Mouse (Mus musculus): ENCODE data around the gene Bbs1. TPM values are rescaled to one million over a fixed set of nuclear protein-coding genes. Genes with fewer than 3 reads are reported as not detected.

Bbs1 gene
- polyA plus RNA-seq, 1 experiment from 2014 or later: 5.2 TPM

DNA sequence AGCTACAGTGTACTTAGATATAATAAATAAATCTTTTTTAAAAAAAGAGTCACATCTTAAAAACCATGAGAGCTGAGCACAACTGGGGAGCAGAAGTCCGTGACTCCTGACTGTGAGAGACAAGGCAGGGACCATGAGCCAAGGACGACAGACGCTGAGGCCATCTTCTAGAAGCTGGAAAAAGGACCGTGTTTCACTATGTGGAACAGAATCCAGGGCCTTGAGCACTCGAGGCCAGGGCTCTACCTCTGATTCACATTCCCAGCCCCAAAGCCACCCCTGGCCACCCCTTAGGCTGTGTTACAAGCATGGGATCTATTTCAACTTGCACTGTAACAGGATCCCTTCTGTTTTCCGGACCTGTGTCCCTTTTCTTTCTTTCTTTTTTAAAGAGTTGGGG is 13.2 kb upstream of the Bbs1 start:
- no peak overlapping the region for H3K4me2 ChIP-seq
- H3K27me3 ChIP-seq: no peaks in the 10 kb centered on the region
- no peak for ATAC-seq (replicated peaks; ENCODE audit: low FRiP score)
- 77% methylated on average over 6 of the region's 6 CpGs for WGBS
- H3K9me3 ChIP-seq (replicated peaks): no peaks in the 10 kb centered on the region
- no peak overlapping the region for H3K4me3 ChIP-seq (replicated peaks)
- no peaks in the 10 kb centered on the region for H3K4me1 ChIP-seq
- no peak overlapping the region for H3K27ac ChIP-seq
- H3K9ac ChIP-seq: no peak overlapping the region
- peaks cover 100% of the 10 kb centered on the region for H3K36me3 ChIP-seq

DNA sequence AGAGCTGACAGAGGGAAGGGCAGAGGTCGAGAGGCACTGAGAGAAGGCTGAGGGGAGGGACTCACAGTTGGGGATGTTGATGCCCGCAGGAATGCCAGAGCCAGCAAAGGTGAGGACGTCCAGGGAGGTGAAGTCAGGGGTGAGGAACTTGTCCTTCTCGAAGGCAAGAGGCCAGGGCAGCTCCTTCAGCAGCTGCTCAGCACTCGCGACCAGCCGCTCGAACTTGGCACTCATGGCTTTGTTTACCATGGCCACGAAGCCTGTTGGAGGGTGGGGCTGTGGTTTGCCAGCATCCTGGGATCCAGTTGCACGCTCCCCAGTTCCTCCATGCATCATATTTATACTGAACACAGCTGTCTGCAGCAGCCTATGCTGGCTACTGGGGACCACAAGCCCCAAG is 10.4 kb upstream of the Bbs1 start:
- Histone ChIP-seq H3K27ac (no peak overlapping the region), H3K9me3 (replicated peaks) (no peaks in the 10 kb centered on the region), H3K36me3 (peaks cover 99% of the 10 kb centered on the region), H3K4me3 (replicated peaks) (no peak overlapping the region), H3K4me1 (no peaks in the 10 kb centered on the region), H3K27me3 (no peaks in the 10 kb centered on the region), H3K9ac (no peak overlapping the region), H3K4me2 (no peak overlapping the region)
- 83% methylated on average over 10 of the region's 10 CpGs for WGBS
- ATAC-seq (replicated peaks; ENCODE audit: low FRiP score): no peak

DNA sequence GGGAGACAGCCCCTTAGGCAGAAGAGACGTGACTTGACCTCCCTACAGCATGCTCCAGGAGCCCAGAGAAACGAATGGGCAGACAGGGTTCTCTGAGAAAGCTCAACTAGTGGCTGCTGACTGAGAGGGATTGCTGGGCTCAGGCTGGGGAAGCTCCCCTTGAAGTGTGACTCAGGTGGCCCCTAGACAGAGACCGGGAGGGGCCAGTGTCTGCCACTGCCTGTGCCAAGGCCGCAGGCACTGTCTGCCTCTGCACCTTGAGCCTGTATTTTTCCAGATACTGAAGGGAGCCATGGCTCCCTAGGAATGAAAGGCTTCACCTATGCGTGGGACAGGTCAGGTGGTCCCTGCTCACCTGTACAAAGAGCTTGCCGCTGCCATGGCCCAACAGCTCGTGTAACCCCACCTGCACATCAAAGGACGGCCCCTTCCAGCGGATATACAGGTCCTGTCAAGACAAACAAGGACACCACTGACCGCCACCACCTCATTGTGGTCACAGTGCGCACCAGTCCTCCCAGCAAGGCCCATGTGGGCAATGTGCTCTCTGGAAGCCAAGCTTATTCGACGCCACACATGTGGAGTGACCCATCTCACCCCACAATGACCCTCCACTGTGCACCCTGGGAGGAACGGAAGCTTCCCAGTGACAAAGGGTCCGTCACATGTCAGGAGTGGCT is 9.6 kb upstream of the Bbs1 start:
- Histone ChIP-seq H3K27ac (no peak overlapping the region), H3K9me3 (replicated peaks) (no peaks in the 10 kb centered on the region), H3K4me3 (replicated peaks) (no peak overlapping the region), H3K4me2 (no peak overlapping the region), H3K9ac (no peak overlapping the region), H3K4me1 (no peaks in the 10 kb centered on the region), H3K36me3 (peaks cover 99% of the 10 kb centered on the region), H3K27me3 (no peaks in the 10 kb centered on the region)
- no peak for ATAC-seq (replicated peaks; ENCODE audit: low FRiP score)
- 95% methylated on average over 15 of the region's 15 CpGs for WGBS

DNA sequence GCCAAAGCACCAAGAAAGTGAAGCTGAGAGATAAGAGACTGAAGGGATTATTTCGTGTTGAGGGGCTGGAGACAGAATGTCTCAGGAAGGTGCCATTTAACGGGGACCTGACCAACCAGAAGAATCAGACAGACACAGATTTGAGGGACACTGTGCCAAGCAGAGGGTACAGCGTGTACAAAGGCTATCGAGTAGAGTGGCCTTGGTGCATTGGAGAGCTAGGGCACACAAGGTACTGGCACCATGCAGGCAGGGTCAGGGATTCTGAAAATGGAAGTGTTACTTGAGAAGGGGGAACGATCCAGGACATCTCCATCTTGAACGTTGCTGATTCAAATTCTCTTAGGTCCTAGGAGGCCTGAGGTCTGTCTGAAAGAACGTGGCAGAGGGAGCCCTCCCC is 2.9 kb upstream of the Bbs1 start:
- H3K9me3 ChIP-seq (replicated peaks): no peaks in the 10 kb centered on the region
- H3K9ac ChIP-seq: no peak overlapping the region
- no peaks in the 10 kb centered on the region for H3K27me3 ChIP-seq
- H3K27ac ChIP-seq: no peak overlapping the region
- H3K4me3 ChIP-seq (replicated peaks): no peak overlapping the region
- H3K36me3 ChIP-seq: peaks cover 73% of the 10 kb centered on the region
- no peak for ATAC-seq (replicated peaks; ENCODE audit: low FRiP score)
- no peak overlapping the region for H3K4me2 ChIP-seq
- 93% methylated on average over 7 of the region's 7 CpGs for WGBS
- peaks cover 9% of the 10 kb centered on the region; the same call in 1 of the 2 replicates for H3K4me1 ChIP-seq

DNA sequence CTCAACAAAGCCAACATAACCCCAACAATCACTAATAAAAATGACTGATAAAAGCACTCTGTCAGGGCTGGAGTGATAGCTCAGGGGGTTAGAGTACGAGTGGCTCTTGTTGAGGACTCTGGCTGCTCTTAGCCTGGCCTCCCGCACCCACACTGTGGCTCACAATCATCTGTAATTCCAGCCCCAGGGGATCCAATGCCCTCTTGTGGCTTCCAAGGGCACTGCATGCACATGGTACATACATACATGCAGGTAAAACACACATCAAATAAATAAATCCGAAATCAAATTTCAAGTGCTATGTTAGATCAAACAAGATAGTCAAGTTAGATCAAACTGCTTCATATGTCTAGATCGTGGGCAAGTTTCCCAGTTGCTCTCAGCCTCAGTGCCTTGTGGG is 1.7 kb upstream of the Bbs1 start:
- Histone ChIP-seq H3K27ac (no peak overlapping the region), H3K4me3 (replicated peaks) (no peak overlapping the region), H3K4me2 (no peak overlapping the region), H3K9ac (no peak overlapping the region), H3K9me3 (replicated peaks) (no peaks in the 10 kb centered on the region), H3K4me1 (peaks cover 9% of the 10 kb centered on the region; the same call in 1 of the 2 replicates), H3K36me3 (peaks cover 66% of the 10 kb centered on the region), H3K27me3 (no peaks in the 10 kb centered on the region)
- 89% methylated on average over 4 of the region's 4 CpGs for WGBS
- ATAC-seq (replicated peaks; ENCODE audit: low FRiP score): no peak

DNA sequence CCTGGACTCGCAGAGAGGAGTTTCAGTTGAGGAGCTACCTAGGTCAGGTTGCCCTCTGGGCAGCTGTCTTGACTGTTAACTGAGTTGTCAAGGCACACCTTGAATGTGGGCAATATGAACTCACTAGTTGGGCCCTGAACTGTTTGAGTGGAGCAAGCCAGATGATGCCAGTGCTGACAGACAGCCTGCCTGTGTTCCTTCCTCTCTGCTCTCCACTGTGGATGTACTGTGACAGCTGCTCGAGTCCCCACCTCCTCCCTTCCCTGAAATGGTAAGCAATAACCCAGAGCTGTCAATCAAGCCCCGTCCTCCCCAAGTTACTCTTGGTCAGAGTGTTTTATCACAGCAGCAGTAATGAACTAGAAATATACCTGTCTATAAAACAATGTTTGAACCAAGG is 6.5 kb downstream of the Bbs1 start:
- no peak for ATAC-seq (replicated peaks; ENCODE audit: low FRiP score)
- H3K36me3 ChIP-seq: peaks cover 23% of the 10 kb centered on the region; the same call in 1 of the 2 replicates
- H3K27ac ChIP-seq: no peak overlapping the region
- H3K4me2 ChIP-seq: no peak overlapping the region
- no peak overlapping the region for H3K9ac ChIP-seq
- H3K4me1 ChIP-seq: peaks cover 19% of the 10 kb centered on the region
- 71% methylated on average over 3 of the region's 3 CpGs for WGBS
- no peak overlapping the region for H3K4me3 ChIP-seq (replicated peaks)
- no peaks in the 10 kb centered on the region for H3K27me3 ChIP-seq
- H3K9me3 ChIP-seq (replicated peaks): no peaks in the 10 kb centered on the region

DNA sequence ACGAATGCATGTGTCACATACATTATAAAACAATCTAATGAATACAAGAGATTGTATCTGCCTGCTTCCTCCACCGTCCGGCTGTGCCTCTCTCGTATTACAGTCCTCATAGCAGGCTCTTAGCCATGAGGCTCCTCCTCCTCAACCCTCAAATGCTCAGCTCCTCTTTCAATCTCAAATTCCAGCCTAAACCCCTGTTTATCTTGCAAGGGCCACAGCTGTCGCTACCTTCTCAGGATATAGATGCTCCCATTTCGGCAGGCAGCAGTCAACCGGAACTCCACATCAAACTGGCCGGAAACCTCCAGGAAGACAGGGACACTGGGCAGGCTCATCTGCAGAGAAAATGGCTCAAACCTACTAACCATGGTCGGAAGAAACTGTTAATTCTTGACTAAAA is 7.5 kb downstream of the Bbs1 start:
- Histone ChIP-seq H3K9ac (no peak overlapping the region), H3K36me3 (peaks cover 23% of the 10 kb centered on the region; the same call in 1 of the 2 replicates), H3K4me1 (peaks cover 19% of the 10 kb centered on the region), H3K27ac (peak overlapping the region; percentile 41; the same call in 1 of the 2 replicates), H3K27me3 (no peaks in the 10 kb centered on the region), H3K9me3 (replicated peaks) (no peaks in the 10 kb centered on the region), H3K4me2 (no peak overlapping the region), H3K4me3 (replicated peaks) (no peak overlapping the region)
- 0 out of 2 replicates have a peak, but pooled peaks have one; percentile 49 for ATAC-seq (replicated peaks; ENCODE audit: low FRiP score)
- 31% methylated on average over 9 of the region's 9 CpGs for WGBS

DNA sequence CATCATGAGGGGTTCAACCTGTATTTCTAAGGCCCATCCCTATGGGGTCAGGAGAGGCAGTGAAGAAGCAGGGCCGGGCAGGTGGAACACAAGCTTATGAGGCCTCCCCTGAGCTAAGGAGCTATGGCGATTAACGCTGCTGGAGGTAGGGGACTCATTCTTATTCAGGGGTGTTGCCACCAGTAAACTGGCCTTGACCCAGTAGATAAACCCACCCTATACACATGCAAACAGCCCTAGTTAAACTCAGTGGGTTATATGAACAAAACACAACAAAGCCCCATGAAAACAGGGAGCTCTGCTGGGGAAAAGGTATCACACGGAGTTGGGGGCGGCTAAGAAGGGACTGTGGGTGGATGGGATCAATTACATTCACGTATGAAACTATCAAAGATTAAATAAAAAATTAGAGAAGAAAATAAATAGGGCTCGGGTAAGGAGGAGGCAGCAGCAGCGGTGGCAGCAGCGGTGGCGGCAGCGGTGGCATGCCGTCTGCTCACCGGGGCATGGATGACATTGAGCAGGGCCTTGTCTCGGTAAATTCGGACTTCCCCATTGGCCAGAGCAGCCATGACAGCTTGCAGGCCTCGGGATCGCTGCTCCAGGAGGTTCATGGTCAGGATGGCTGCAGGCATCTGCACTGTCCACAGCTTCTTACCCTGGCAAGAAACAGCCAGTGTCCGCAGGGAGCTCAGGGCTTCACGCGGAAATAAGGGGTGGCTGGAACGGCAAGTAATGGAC is 9.5 kb downstream of the Bbs1 start:
- 0 out of 2 replicates have a peak, but pooled peaks cover 9% of the 10 kb centered on the region for H3K36me3 ChIP-seq
- H3K9ac ChIP-seq: no peak overlapping the region
- H3K9me3 ChIP-seq (replicated peaks): no peaks in the 10 kb centered on the region
- H3K27ac ChIP-seq: peak overlapping the region; percentile 41; the same call in 1 of the 2 replicates
- H3K4me1 ChIP-seq: peaks cover 19% of the 10 kb centered on the region
- peak overlapping the region; percentile 48 for H3K4me2 ChIP-seq
- no peak overlapping the region for H3K4me3 ChIP-seq (replicated peaks)
- peak; percentile 40; the same call in 1 of the 2 replicates for ATAC-seq (replicated peaks; ENCODE audit: low FRiP score)
- no peaks in the 10 kb centered on the region for H3K27me3 ChIP-seq
- 36% methylated on average over 21 of the region's 21 CpGs for WGBS

DNA sequence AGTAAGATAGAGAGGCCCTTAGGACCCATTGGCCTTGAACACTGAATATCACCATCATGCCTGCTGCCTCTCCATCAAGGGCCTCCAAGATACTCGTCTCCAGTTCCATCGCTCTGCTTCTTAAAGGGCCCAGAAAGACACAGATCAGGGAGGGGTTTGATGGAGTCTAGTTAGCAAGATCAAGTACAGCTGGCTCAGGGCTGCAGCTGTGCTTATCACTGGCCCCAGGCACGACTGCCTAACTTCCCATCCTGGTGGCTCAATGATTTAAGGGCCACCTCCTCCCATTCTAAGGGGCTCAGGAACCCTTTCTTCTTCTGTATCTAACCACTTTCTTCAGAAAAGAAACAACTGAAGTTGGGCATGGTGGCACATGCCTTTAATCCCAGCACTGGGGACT is 14.6 kb downstream of the Bbs1 start:
- H3K4me1 ChIP-seq: peaks cover 4% of the 10 kb centered on the region; the same call in 1 of the 2 replicates
- H3K9ac ChIP-seq: no peak overlapping the region
- no peaks in the 10 kb centered on the region for H3K27me3 ChIP-seq
- 82% methylated on average over 3 of the region's 3 CpGs for WGBS
- H3K4me2 ChIP-seq: no peak overlapping the region
- H3K4me3 ChIP-seq (replicated peaks): no peak overlapping the region
- H3K27ac ChIP-seq: no peak overlapping the region
- no peaks in the 10 kb centered on the region for H3K9me3 ChIP-seq (replicated peaks)
- ATAC-seq (replicated peaks; ENCODE audit: low FRiP score): no peak
- peaks cover 16% of the 10 kb centered on the region; the same call in 1 of the 2 replicates for H3K36me3 ChIP-seq

DNA sequence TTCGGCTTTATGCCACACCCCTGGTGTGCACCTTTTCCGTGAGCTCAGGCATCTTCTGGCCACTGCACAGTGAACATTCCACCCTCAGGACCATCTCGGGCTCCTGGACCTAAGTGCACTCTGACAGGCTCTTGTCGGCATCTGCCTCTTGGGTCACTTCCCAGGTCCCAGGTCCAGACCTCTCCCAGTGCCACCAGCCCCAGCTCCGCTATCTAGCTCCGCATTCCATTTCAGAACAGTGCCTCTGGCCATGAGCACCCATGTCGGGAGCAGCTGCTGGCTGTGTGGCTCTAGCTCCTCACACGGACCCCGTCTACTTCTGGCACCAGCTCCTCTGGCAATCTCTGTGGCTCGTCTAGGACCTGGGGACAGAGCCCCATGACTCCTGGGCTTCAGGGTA is 16.6 kb downstream of the Bbs1 start:
- Histone ChIP-seq H3K9me3 (replicated peaks) (no peaks in the 10 kb centered on the region), H3K9ac (no peak overlapping the region), H3K27me3 (no peaks in the 10 kb centered on the region), H3K4me2 (no peak overlapping the region), H3K4me3 (replicated peaks) (no peak overlapping the region), H3K36me3 (peaks cover 16% of the 10 kb centered on the region; the same call in 1 of the 2 replicates), H3K27ac (no peak overlapping the region), H3K4me1 (no peaks in the 10 kb centered on the region)
- no peak for ATAC-seq (replicated peaks; ENCODE audit: low FRiP score)
- 85% methylated on average over 10 of the region's 10 CpGs for WGBS

DNA sequence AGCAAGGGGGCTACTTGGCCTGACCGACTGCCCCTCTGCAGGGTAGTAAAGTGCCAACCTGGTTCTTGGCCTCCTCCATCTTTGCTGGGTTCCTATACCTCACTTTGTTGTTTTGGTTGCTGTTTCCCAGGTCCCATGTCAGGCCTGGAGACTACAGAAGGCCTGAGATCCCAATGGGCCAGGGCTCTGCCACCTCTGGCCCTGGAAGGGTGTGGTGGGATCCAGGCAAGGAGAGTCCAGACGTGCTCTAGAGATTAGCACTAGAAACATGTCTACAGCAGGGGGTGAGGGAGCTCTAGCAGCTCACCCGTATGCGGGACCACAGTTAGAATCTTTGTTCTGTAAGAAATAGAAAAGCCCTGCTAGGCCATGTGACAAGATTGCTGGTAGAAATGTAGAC is 22.5 kb downstream of the Bbs1 start:
- 83% methylated on average over 4 of the region's 4 CpGs for WGBS
- Histone ChIP-seq H3K4me2 (no peak overlapping the region), H3K9ac (no peak overlapping the region), H3K27me3 (no peaks in the 10 kb centered on the region), H3K4me3 (replicated peaks) (no peak overlapping the region), H3K27ac (no peak overlapping the region), H3K9me3 (replicated peaks) (no peaks in the 10 kb centered on the region), H3K36me3 (no peaks in the 10 kb centered on the region), H3K4me1 (peaks cover 11% of the 10 kb centered on the region)
- ATAC-seq (replicated peaks; ENCODE audit: low FRiP score): no peak

DNA sequence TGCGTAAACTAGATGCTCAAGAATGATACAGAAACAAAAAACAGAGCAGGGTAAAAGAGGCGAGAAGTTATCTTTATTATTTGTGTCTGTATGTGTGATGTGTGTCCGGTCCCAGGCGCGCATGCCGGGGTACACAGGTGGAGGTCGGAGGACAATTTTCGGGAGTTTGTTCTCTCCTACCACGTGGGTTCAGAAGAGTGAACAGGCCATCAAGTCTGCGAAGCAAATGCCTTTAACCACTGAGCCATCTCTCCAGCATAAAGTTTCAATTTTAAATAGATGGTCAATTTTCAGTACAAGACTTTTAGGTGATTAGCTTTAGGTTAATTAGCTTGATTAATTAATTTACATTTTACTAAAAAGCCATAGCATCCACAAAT is 27.1 kb downstream of the Bbs1 start:
- H3K27me3 ChIP-seq: no peaks in the 10 kb centered on the region
- WGBS: 64% methylated on average over 10 of the region's 10 CpGs
- no peaks in the 10 kb centered on the region for H3K36me3 ChIP-seq
- no peak overlapping the region for H3K27ac ChIP-seq
- no peak for ATAC-seq (replicated peaks; ENCODE audit: low FRiP score)
- peak overlapping the region; percentile 92 for H3K9ac ChIP-seq
- H3K4me2 ChIP-seq: peak overlapping the region; percentile 89
- H3K9me3 ChIP-seq (replicated peaks): no peaks in the 10 kb centered on the region
- peak overlapping the region; percentile 99 for H3K4me3 ChIP-seq (replicated peaks)
- H3K4me1 ChIP-seq: peaks cover 29% of the 10 kb centered on the region

Measured in kidney, embryonic 15.5 days (tissue).